Mouse (Mus musculus) thymus, postnatal 14 days (tissue): ENCODE measurements around the gene C2cd4d.

Experiments used
- DNase-seq: peaks from one replicate; pipeline ENCODE4 v3.0.0; 2021

Gene C2cd4d

GRCm38 (mm10) chr3:94377028-94377923 is 15.0 kb downstream of the C2cd4d start:
- DNase-seq: peak; percentile 98

- DNase-seq: peak; percentile 40
Observed at GRCm38 (mm10) chr3:94379831-94380510, 17.7 kb downstream of the C2cd4d start.

GRCm38 (mm10) chr3:94382308-94382707 is 20.1 kb downstream of the C2cd4d start:
- DNase-seq: peak; percentile 80

GRCm38 (mm10) chr3:94383476-94383875 is 21.2 kb downstream of the C2cd4d start:
- DNase-seq: peak; percentile 65

- DNase-seq: peak; percentile 82
Observed at GRCm38 (mm10) chr3:94386671-94387070, 24.4 kb downstream of the C2cd4d start.

GRCm38 (mm10) chr3:94387391-94387790 is 25.2 kb downstream of the C2cd4d start:
- peak; percentile 49 for DNase-seq

GRCm38 (mm10) chr3:94388047-94388446 is 25.8 kb downstream of the C2cd4d start:
- peak; percentile 93 for DNase-seq

- DNase-seq: peak; percentile 42
Observed at GRCm38 (mm10) chr3:94389420-94389819, 27.2 kb downstream of the C2cd4d start.

GRCm38 (mm10) chr3:94391001-94391400 is 28.8 kb downstream of the C2cd4d start:
- no peak for DNase-seq

GRCm38 (mm10) chr3:94392128-94392527 is 29.9 kb downstream of the C2cd4d start:
- no peak for DNase-seq

GRCm38 (mm10) chr3:94393049-94393448 is 30.8 kb downstream of the C2cd4d start:
- DNase-seq: no peak

- DNase-seq: no peak
Observed at GRCm38 (mm10) chr3:94396336-94396735, 34.1 kb downstream of the C2cd4d start.

GRCm38 (mm10) chr3:94396851-94397250 is 34.6 kb downstream of the C2cd4d start:
- no peak for DNase-seq

- DNase-seq: no peak
Observed at GRCm38 (mm10) chr3:94398217-94398616, 36.0 kb downstream of the C2cd4d start, which contains the start of gene Lingo4. Gene Lingo4 (plus strand): TSS chr3:94398517.

- peak; percentile 71 for DNase-seq
Observed at GRCm38 (mm10) chr3:94398943-94399481, 36.8 kb downstream of the C2cd4d start.

- DNase-seq: no peak
Observed at GRCm38 (mm10) chr3:94399663-94400310, 37.5 kb downstream of the C2cd4d start.

GRCm38 (mm10) chr3:94402451-94402850 is 40.2 kb downstream of the C2cd4d start:
- DNase-seq: no peak

GRCm38 (mm10) chr3:94404366-94405054 is 42.3 kb downstream of the C2cd4d start:
- DNase-seq: peak; percentile 64

GRCm38 (mm10) chr3:94405561-94405960 is 43.3 kb downstream of the C2cd4d start:
- DNase-seq: no peak

GRCm38 (mm10) chr3:94412530-94412929 is 50.3 kb downstream of the C2cd4d start:
- peak; percentile 76 for DNase-seq

- DNase-seq: peak; percentile 97
Observed at GRCm38 (mm10) chr3:94413031-94413679, 50.9 kb downstream of the C2cd4d start, which contains the start of gene Tdrkh. Gene Tdrkh (plus strand): TSS chr3:94413273.
